Mouse (Mus musculus) CD8-positive naive resting alpha-beta T cell, adult 57 days (primary cell): ENCODE results near the gene Gjb2. TPM values are rescaled to one million over a fixed set of nuclear protein-coding genes. Genes with fewer than 3 reads are reported as not detected.

Experiments used
- total RNA-seq: library from RNA; stranded (reverse); gene quantifications from one replicate; pipeline ENCODE4 v1.2.4, GENCODE M21; 2023

Gjb2 gene
- total RNA-seq: not detected

GRCm38 (mm10) chr14:57104106-57105023 lies at the start of gene Gjb2:
Gene Gjb2, minus strand, starts transcription at chr14:57104702.

DNA sequence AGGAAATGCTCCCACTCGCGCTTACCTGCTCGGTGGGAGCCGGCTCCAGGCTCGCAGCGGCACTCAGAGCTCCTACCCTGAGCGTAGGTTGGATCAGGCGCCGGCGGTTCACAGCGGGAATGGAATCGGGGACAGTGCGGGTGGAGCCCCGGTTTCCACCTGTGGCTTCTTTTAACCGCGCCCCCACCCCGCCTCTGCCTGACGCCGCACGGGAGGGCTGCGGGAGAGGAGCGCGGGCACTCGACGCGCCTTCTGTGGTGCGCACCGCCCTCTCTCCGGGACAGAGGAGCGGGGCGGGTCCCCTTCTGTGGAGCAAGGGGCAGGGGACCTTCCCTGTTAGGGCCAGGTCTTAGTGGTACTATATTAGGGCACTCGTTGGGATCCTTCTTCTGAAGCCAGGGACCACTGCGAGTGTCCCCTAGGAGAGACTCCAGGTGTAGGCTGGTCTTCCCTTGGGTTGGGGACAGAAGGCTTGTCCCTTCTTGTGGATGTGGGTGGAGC lies 28.7 kb upstream of the Gjb2 start, which contains the start of gene Gjb6:
Gene Gjb6, minus strand, starts transcription at position 451 of the 501 bp plus-strand sequence.

DNA sequence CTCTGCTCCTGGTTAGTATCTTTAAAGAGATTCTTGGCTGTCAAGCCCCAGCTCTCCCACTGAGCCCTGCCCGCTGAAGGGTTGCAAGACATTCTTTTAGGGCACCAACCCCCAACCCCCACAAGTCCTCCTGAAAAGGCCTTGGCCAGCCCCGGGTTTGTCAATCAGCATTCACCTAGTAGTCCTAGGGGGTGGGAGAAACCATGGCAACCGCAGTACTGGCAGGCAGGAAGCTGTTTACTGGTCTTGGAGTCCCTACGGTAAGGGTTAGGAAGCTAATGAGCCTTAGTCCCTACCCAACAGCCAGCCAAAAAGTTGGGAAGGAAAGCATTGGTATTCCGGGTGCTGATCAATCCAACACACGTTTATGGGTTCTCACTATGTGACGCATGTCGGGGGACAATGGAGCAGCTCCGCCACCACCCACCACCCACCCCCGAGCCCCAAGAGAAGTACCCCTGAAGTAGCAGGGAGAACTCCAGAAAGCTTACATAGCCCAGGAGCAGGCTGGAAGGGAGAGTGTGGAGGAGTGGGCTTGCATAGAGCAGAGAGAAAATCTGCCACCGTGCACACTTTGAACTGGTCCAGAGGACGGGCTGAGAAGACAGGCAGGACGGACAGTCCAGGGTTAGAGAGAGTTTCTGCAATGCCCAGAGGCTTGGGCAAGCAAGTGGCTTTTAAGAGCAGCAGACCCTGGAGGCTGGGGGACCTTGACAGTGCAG lies 11.5 kb upstream of the Gjb2 start, which contains the start of gene Gm4491:
Gene Gm4491, minus strand, starts transcription at position 61 of the 722 bp plus-strand sequence.

DNA sequence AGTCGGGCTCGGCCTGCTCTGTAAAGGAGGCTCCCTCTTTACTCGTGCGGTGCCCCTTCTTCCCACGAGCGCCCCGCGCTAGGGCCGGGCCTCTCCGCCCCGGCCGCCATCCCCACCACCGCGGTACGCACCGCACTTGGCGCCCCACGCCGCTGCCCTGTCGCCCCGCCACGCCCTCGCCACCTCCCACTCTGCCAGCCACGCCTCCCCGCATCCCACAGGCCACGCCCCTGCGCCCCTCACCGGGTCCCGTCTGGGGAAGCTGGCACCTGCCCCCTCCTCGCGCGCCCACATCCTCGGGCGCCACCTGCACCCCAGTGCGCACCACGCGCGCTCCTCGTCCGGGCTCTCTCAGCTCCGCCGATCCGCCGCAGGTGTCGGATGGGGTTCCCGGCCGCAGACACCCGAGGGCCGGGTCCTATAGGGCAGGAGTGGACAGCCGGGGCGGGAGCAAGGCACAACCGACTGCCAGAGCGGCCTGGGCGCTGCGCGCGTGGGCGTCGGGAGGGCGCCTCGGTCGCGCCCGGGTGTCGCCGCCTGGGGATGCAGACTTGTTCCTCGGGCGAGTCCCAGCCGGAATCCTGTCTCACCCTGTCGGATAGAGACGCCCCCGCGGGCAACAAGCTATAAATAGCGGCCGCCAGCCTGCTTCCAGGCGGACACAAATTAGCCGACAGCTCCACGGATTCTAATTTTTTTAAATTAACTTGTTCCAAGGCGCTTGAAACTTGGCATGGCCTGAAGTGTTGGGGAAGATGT lies 46.8 kb downstream of the Gjb2 start, which contains the start of gene Gja3:
Gene Gja3, minus strand, starts transcription at position 538 of the 759 bp plus-strand sequence.

Other genes with a start within 250 kb of the Gjb2 start
- 115 TPM for gene Zmym2, start 218.0 kb downstream of the Gjb2 start, total RNA-seq
- gene Gja3, start 46.6 kb downstream of the Gjb2 start, total RNA-seq: not detected
- gene Gm4491, start 11.2 kb upstream of the Gjb2 start, total RNA-seq: not detected
- gene Gjb6, start 28.9 kb upstream of the Gjb2 start, total RNA-seq: not detected